Mouse (Mus musculus): ENCODE data around the gene Cbx5. TPM values are rescaled to one million over a fixed set of nuclear protein-coding genes. Genes with fewer than 3 reads are reported as not detected.

Cbx5 gene
- total and polyA plus RNA-seq, 3 experiments, result 94.9 to 171 (median 128) TPM

GRCm38 (mm10) chr15:103239130-103239684, 409 bp downstream of the Cbx5 start:
- H3K36me3 ChIP-seq (replicated peaks in 1 of 2; ENCODE audit: control insufficient read depth in 1 of 2, insufficient read depth in 1 of 2, low read length in 1 of 2), result peaks cover 29 to 48% of the 10 kb centered on the region in 2 experiments
- TF ChIP-seq NRF1 (IDR thresholded peaks at IDR 0.05; ENCODE audit: low read depth, low read length), result no peak
- TF ChIP-seq CHD1 (IDR thresholded peaks at IDR 0.05; ENCODE audit: low read depth, low read length), result peak; percentile 80; the same call in 1 of the 2 replicates
- no peak for TF ChIP-seq JUND (conservative IDR thresholded peaks at IDR 0.05; ENCODE audit: low read depth, low read length)
- TF ChIP-seq GABPA (IDR thresholded peaks at IDR 0.05; ENCODE audit: insufficient replicate concordance, low read depth, low read length), result no peak
- no peak for TF ChIP-seq MXI1 (IDR thresholded peaks at IDR 0.05; ENCODE audit: low read depth, low read length)
- no peak for TF ChIP-seq SMC3 (IDR thresholded peaks at IDR 0.05; ENCODE audit: low read depth, low read length)
- TF ChIP-seq NELFE (IDR thresholded peaks at IDR 0.05; ENCODE audit: low read depth, low read length), result no peak
- TF ChIP-seq MEF2A (IDR thresholded peaks at IDR 0.05; ENCODE audit: borderline replicate concordance, low read depth, low read length), result no peak; the same call in 1 of the 2 replicates
- peak; percentile 15; the same call in 1 of the 2 replicates for TF ChIP-seq MYC (IDR thresholded peaks at IDR 0.05; ENCODE audit: low read depth, low read length)
- TF ChIP-seq HCFC1 (IDR thresholded peaks at IDR 0.05; ENCODE audit: low read depth, low read length), result peak; percentile 26; the same call in 1 of the 2 replicates
- TF ChIP-seq UBTF (IDR thresholded peaks at IDR 0.05; ENCODE audit: low read depth, low read length), result no peak
- no peak for TF ChIP-seq USF1 (IDR thresholded peaks at IDR 0.05; ENCODE audit: low read depth, low read length)
- TF ChIP-seq E2F4 (IDR thresholded peaks at IDR 0.05; ENCODE audit: insufficient replicate concordance, low read depth, low read length), result peak; percentile 88; the same call in 1 of the 2 replicates
- TF ChIP-seq CTCF (conservative IDR thresholded peaks at IDR 0.05 in 1 of 2, IDR thresholded peaks at IDR 0.05 in 1 of 2; ENCODE audit: low read depth in 2 of 2, low read length in 2 of 2), result no peak
- peak; percentile 44; the same call in 1 of the 2 replicates for TF ChIP-seq ZMIZ1 (IDR thresholded peaks at IDR 0.05; ENCODE audit: low read depth, low read length)
- TF ChIP-seq ELF1 (IDR thresholded peaks at IDR 0.05; ENCODE audit: low read depth, low read length), result 0 out of 2 replicates have a peak, but pooled peaks have one; percentile 39
- TF ChIP-seq MAZ (IDR thresholded peaks at IDR 0.05; ENCODE audit: low read depth, low read length), result peak; percentile 74
- TF ChIP-seq ZC3H11A (IDR thresholded peaks at IDR 0.05; ENCODE audit: low read depth, low read length), result no peak
- TF ChIP-seq IRF4 (IDR thresholded peaks at IDR 0.05; ENCODE audit: low read depth, low read length), result no peak
- TF ChIP-seq CHD2 (IDR thresholded peaks at IDR 0.05; ENCODE audit: low read length), result peak; percentile 94
- TF ChIP-seq RCOR1 (conservative IDR thresholded peaks at IDR 0.05; ENCODE audit: low read depth, low read length), result no peak
- TF ChIP-seq BHLHE40 (IDR thresholded peaks at IDR 0.05; ENCODE audit: low read depth, low read length), result no peak
- TF ChIP-seq USF2 (conservative IDR thresholded peaks at IDR 0.05; ENCODE audit: low read depth, low read length), result no peak
- peak; percentile 17; the same call in 1 of the 2 replicates for TF ChIP-seq TCF12 (IDR thresholded peaks at IDR 0.05; ENCODE audit: low read depth, low read length)
- no peak for TF ChIP-seq ZNF384 (IDR thresholded peaks at IDR 0.05; ENCODE audit: low read depth, low read length)
- TF ChIP-seq POLR2A (IDR thresholded peaks at IDR 0.05; ENCODE audit: low read depth, low read length), result no peak
- no peak for TF ChIP-seq MAX (IDR thresholded peaks at IDR 0.05; ENCODE audit: low read length)
- TF ChIP-seq MAFK (IDR thresholded peaks at IDR 0.05; ENCODE audit: insufficient replicate concordance, low read length), result no peak
- no peak for TF ChIP-seq JUN (IDR thresholded peaks at IDR 0.05; ENCODE audit: insufficient read depth, low read depth, low read length)
- no peak for TF ChIP-seq RAD21 (IDR thresholded peaks at IDR 0.05; ENCODE audit: low read depth, low read length)
- peak; percentile 76 for TF ChIP-seq TBP (conservative IDR thresholded peaks at IDR 0.05; ENCODE audit: low read depth, low read length)
- TF ChIP-seq ZKSCAN1 (IDR thresholded peaks at IDR 0.05; ENCODE audit: borderline replicate concordance, low read depth, low read length), result no peak
- TF ChIP-seq SIN3A (IDR thresholded peaks at IDR 0.05; ENCODE audit: low read length), result peak; percentile 74
- no peak for TF ChIP-seq PAX5 (IDR thresholded peaks at IDR 0.05; ENCODE audit: low read length)
- no peak; the same call in 1 of the 2 replicates for TF ChIP-seq EP300 (IDR thresholded peaks at IDR 0.05; ENCODE audit: low read length)
- TF ChIP-seq POLR2AphosphoS2 (IDR thresholded peaks at IDR 0.05; ENCODE audit: low read depth, low read length), result no peak
- peak; percentile 64; the same call in 1 of the 2 replicates for TF ChIP-seq KAT2A (IDR thresholded peaks at IDR 0.05; ENCODE audit: insufficient replicate concordance, low read length)
- 0 out of 2 replicates have a peak, but pooled peaks have one; percentile 7 for TF ChIP-seq ETS1 (conservative IDR thresholded peaks at IDR 0.05; ENCODE audit: low read depth, low read length)
- dilution Hi-C loops (cut with MboI; ENCODE audit: extremely low pct_ligation_motif_present, extremely low pct_unique_long_range_greater_than_20kb, low sequenced_read_pairs), result no loop called here

More at GRCm38 (mm10) chr15:103239130-103239684, 409 bp downstream of the Cbx5 start:
- Histone ChIP-seq H3K27me3 (replicated peaks) (no peaks in the 10 kb centered on the region), H3K79me2 (replicated peaks; ENCODE audit: control insufficient read depth, extremely low read depth, insufficient read depth, poor library complexity, severe bottlenecking) (peaks cover 79% of the 10 kb centered on the region), H3K4me3 (replicated peaks in 1 of 3; ENCODE audit: low read depth in 2 of 3, low read length in 2 of 3, poor library complexity in 1 of 3) (peak overlapping the region; percentile 54 to 60 (median 59)), H3K9ac (ENCODE audit: insufficient read depth, low read depth) (peak overlapping the region; percentile 88), H3K4me2 (ENCODE audit: insufficient read depth, low read depth, poor library complexity, severe bottlenecking) (no peak overlapping the region), H3K27ac (ENCODE audit: insufficient read depth, low read depth) (peak overlapping the region; percentile 86), H3K9me3 (replicated peaks; ENCODE audit: low read length) (no peaks in the 10 kb centered on the region), H3K4me1 (ENCODE audit: control insufficient read depth in 1 of 2, insufficient read depth in 2 of 2) (peaks cover 0 to 29% of the 10 kb centered on the region in 2 experiments; a peak in 3 of 4 replicates)
- in situ Hi-C loops (cut with MboI; ENCODE audit: low pct_ligation_motif_present, low pct_unique_long_range_greater_than_20kb, low sequenced_read_pairs), result no loop called here
- peak; percentile 100 for DNase-seq (ENCODE audit: extremely low read depth)

Data from CH12.LX (cell line).